Mouse (Mus musculus): ENCODE measurements at regions not wholly inside any gene's neighbourhood (a gene's known extent, or its start where the extent isn't known, plus 50 kb on each side); places are given as distances from the start of the nearest gene placed in this dataset.

DNA sequence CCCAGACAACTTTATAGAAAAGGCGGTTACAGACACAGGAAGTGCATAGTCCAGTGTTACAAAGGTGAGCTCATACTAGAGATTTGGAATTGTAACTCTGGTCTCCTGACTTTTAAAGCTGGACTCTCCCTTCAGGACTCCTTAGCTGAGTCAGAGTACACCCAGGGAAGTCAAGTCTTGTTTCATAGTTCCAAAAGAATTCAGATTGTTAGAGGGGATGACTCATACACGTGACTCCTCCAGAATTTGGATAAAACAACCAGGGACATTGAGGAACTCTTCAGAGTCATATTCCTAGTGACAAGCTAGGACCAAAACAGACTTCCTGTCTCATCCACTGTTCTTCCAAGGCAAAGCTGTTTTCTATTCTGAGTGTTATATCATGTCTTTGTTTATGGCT, 132.8 kb upstream of the 1700056E22Rik start:
- TF ChIP-seq POLR2A (IDR thresholded peaks at IDR 0.05; ENCODE audit: insufficient read depth, low read length) (no peak), CTCF (IDR thresholded peaks at IDR 0.05; ENCODE audit: low read depth, low read length) (no peak)

Measured in ES-Bruce4 (cell line).